Mouse (Mus musculus): ENCODE results near the gene Hpd. TPM values are rescaled to one million over a fixed set of nuclear protein-coding genes. Genes with fewer than 3 reads are reported as not detected.

Gene Hpd
- polyA plus RNA-seq, 1 experiment from 2014 or later = 0.35 TPM

GRCm38 (mm10) chr5:123142161-123143157 is 40.1 kb downstream of the Hpd start, which contains the start of gene Setd1b:
Gene Setd1b (plus strand): TSS chr5:123142193.
- under 1% methylated on average over 92 of the region's 103 CpGs for WGBS
- Histone ChIP-seq H3K27ac (peak within 1 kb of the TSS; percentile 100), H3K36me3 (peaks cover 22% of the 10 kb centered on the region), H3K27me3 (ENCODE audit: insufficient read depth, poor library complexity, severe bottlenecking) (no peaks in the 10 kb centered on the region), H3K4me1 (peaks cover 56% of the 10 kb centered on the region), H3K9me3 (no peaks in the 10 kb centered on the region), H3K4me3 (peak within 1 kb of the TSS; percentile 92)
- no peak for DNase-seq (ENCODE audit: low spot score)

DNA sequence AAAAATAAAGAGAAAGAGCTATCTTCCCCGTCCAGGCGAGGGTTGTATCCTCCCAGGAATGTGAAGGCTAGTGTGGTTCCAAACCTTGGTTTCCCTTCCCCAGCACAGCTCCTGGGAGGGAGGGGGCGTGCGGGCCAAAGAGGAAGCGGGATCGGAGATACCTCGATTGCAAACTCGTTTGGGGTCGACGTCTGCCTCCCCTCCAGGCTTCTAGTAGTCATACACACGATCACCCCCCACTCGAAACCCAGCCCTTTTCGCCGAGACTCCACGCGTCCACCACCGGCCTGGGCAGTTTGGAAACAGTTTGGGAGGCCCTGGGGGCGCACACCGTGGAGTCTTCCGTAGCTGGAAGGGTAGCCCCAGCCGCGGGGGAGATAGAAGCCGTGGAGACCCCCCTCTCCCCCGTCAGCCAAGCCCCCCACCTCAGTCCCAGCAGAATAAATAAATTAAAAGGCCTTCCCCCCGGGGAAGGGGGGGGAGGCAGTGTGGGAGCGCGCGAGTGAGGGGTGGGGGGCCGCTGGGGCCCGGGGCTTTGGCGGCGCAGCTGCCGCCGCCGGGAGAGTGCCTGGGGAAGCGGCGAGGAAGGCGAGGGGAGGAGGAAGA is 40.9 kb downstream of the Hpd start:
- peak overlapping the region; percentile 92 for H3K4me3 ChIP-seq
- peaks cover 16% of the 10 kb centered on the region for H3K36me3 ChIP-seq
- DNase-seq (ENCODE audit: low spot score) = peak; percentile 87
- peaks cover 62% of the 10 kb centered on the region for H3K4me1 ChIP-seq
- WGBS = under 1% methylated on average over 37 of the region's 38 CpGs
- H3K9me3 ChIP-seq = no peaks in the 10 kb centered on the region
- H3K27me3 ChIP-seq (ENCODE audit: insufficient read depth, poor library complexity, severe bottlenecking) = no peaks in the 10 kb centered on the region
- H3K27ac ChIP-seq = peak overlapping the region; percentile 100

DNA sequence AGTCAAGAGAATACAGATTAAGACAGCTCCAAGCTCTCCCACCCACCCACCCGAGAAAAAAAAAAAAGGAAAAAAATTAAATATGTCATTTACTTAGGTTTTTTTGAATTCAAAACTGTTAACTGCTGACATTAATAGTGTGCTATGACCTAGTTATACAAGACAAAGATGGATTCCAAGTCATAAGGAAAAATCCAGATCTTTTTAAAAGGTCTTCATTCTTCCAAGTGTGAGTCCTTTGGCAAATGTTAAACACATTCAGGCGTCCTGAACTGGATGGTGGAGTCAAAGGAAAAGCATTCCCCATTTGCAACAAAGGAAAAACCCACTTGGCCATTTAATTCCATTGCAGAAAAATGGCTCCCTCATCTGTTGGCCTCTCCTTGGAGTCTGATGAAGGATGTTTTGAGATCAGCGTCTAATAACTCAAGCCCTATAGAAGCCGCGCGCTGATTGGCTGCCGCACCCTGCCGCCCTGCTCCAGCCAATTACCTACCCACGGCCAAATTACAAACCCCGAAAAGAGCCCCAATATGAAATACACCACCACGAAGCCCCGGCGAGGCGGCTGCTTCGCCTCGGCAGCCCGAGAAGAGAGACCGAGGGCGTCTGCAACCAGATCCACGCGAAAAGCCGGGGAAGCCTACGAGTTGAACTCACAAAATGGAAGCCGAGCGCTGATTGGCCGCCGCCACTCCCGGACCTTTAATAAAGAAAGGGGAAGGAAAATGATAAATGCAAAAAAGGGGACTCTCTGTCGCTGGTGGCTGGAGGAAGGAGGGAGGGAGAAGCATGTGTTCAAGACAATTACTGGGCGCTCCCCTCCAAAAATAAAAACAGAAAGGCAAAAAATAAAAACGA is 41.6 kb downstream of the Hpd start:
- H3K4me3 ChIP-seq = peak overlapping the region; percentile 92
- under 1% methylated on average over 31 of the region's 31 CpGs for WGBS
- DNase-seq (ENCODE audit: low spot score) = peak; percentile 96
- H3K36me3 ChIP-seq = peaks cover 10% of the 10 kb centered on the region; the same call in 1 of the 2 replicates
- no peaks in the 10 kb centered on the region for H3K9me3 ChIP-seq
- no peaks in the 10 kb centered on the region for H3K27me3 ChIP-seq (ENCODE audit: insufficient read depth, poor library complexity, severe bottlenecking)
- peaks cover 64% of the 10 kb centered on the region for H3K4me1 ChIP-seq
- H3K27ac ChIP-seq = peak overlapping the region; percentile 100

GRCm38 (mm10) chr5:123139722-123140627 is 42.6 kb downstream of the Hpd start:
- whole genome bisulfite sequencing = 1% methylated on average over 28 of the region's 28 CpGs
- H3K36me3 ChIP-seq = peaks cover 3% of the 10 kb centered on the region; the same call in 1 of the 2 replicates
- DNase-seq (ENCODE audit: low spot score) = no peak
- peak overlapping the region; percentile 100 for H3K27ac ChIP-seq
- H3K4me3 ChIP-seq = peak overlapping the region; percentile 92
- H3K27me3 ChIP-seq (ENCODE audit: insufficient read depth, poor library complexity, severe bottlenecking) = no peaks in the 10 kb centered on the region
- peaks cover 64% of the 10 kb centered on the region for H3K4me1 ChIP-seq
- H3K9me3 ChIP-seq = no peaks in the 10 kb centered on the region

GRCm38 (mm10) chr5:123138953-123139721 is 43.4 kb downstream of the Hpd start:
- Histone ChIP-seq H3K4me3 (peak overlapping the region; percentile 92), H3K27me3 (ENCODE audit: insufficient read depth, poor library complexity, severe bottlenecking) (no peaks in the 10 kb centered on the region), H3K36me3 (peaks cover 6% of the 10 kb centered on the region; the same call in 1 of the 2 replicates), H3K9me3 (no peaks in the 10 kb centered on the region), H3K4me1 (peaks cover 64% of the 10 kb centered on the region), H3K27ac (peak overlapping the region; percentile 100)
- WGBS = under 1% methylated on average over 39 of the region's 39 CpGs
- peak; percentile 90 for DNase-seq (ENCODE audit: low spot score)

DNA sequence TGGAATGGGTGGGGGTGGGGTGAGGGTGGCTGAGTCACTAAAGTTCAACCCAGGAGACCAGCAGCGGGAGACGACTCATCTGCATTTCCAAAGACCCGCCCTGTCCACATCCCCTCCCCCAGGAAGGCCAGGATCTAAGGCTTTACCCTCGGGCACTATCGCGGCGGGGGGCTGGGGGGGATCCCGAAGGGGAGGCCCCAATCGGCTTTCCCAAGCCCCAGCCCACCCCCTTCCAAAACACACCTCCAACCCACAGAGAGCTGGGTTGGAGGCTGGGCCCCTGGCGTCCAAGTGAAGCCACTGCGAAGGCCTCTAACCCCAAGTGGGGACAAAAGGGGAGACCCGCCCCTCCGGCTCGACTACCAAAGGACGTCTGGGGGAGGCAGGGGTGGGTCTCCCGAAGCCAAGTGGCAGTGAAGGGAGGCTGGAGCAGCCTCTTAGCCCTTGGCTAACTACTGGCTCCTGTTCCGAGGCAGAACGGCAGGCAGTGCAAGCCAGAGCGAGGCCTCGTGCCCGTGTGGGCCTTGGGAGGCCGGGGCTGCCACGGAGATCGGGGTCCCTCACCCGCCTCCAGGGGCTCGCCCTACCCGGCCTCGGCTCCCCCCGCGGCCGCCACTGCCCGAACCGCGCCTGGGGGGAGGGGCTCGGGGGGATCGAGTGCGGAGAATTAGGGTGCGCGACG is 44.2 kb downstream of the Hpd start:
- H3K9me3 ChIP-seq = no peaks in the 10 kb centered on the region
- peaks cover 7% of the 10 kb centered on the region; the same call in 1 of the 2 replicates for H3K36me3 ChIP-seq
- WGBS = under 1% methylated on average over 40 of the region's 40 CpGs
- peak; percentile 96 for DNase-seq (ENCODE audit: low spot score)
- peak overlapping the region; percentile 100 for H3K27ac ChIP-seq
- peak overlapping the region; percentile 92 for H3K4me3 ChIP-seq
- H3K4me1 ChIP-seq = peaks cover 64% of the 10 kb centered on the region
- H3K27me3 ChIP-seq (ENCODE audit: insufficient read depth, poor library complexity, severe bottlenecking) = no peaks in the 10 kb centered on the region

GRCm38 (mm10) chr5:123137910-123138229 is 44.7 kb downstream of the Hpd start:
- Histone ChIP-seq H3K36me3 (peaks cover 7% of the 10 kb centered on the region; the same call in 1 of the 2 replicates), H3K4me1 (peaks cover 64% of the 10 kb centered on the region), H3K4me3 (peak overlapping the region; percentile 92), H3K9me3 (no peaks in the 10 kb centered on the region), H3K27ac (peak overlapping the region; percentile 100), H3K27me3 (ENCODE audit: insufficient read depth, poor library complexity, severe bottlenecking) (no peaks in the 10 kb centered on the region)
- no peak for DNase-seq (ENCODE audit: low spot score)
- WGBS = under 1% methylated on average over 6 of the region's 6 CpGs

GRCm38 (mm10) chr5:123137044-123137909 is 45.2 kb downstream of the Hpd start:
- H3K27me3 ChIP-seq (ENCODE audit: insufficient read depth, poor library complexity, severe bottlenecking) = no peaks in the 10 kb centered on the region
- H3K4me3 ChIP-seq = peak overlapping the region; percentile 92
- peak; percentile 93 for DNase-seq (ENCODE audit: low spot score)
- H3K9me3 ChIP-seq = no peaks in the 10 kb centered on the region
- H3K4me1 ChIP-seq = peaks cover 70% of the 10 kb centered on the region
- H3K36me3 ChIP-seq = peaks cover 7% of the 10 kb centered on the region; the same call in 1 of the 2 replicates
- 2% methylated on average over 20 of the region's 20 CpGs for WGBS
- peak overlapping the region; percentile 100 for H3K27ac ChIP-seq

DNA sequence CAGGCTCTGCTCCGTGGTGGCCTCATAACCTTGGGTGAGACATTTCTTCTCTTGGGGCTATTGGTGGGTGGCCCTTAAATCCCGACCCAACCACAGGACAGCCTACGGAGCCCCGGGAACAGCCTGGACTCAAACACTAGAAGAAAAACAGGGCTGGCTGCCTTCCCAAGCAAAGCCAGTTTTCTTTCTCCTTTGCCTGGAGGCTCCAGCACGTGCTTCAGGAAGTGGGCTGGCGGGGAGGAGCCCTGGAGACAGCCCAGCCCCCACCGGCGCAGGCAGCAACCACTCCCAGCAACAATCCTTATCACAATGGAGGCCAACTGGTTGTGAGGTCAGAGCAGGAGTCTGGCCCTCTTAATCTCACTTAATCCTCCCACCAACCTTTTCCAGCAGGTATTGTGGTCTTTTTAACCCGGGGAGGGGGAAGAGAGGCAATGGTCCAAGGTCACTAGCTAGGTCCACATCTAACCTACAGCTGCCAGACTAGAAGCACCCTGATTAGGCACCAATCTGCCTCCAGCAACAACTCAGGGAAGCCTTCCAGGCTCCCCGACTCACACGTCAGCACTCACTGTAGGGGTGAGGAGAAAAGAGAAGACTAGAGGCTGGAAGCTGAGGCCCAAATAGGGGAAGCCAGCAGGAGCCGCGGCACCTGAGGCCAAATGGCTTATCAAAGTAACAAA is 46.0 kb downstream of the Hpd start:
- peak overlapping the region; percentile 100 for H3K27ac ChIP-seq
- WGBS = 0% methylated on average over 13 of the region's 13 CpGs
- peak overlapping the region; percentile 92 for H3K4me3 ChIP-seq
- H3K27me3 ChIP-seq (ENCODE audit: insufficient read depth, poor library complexity, severe bottlenecking) = peaks cover 3% of the 10 kb centered on the region; the same call in 1 of the 2 replicates
- H3K36me3 ChIP-seq = peaks cover 7% of the 10 kb centered on the region; the same call in 1 of the 2 replicates
- H3K9me3 ChIP-seq = no peaks in the 10 kb centered on the region
- DNase-seq (ENCODE audit: low spot score) = peak; percentile 97
- peaks cover 78% of the 10 kb centered on the region for H3K4me1 ChIP-seq

Measured in heart, embryonic 10.5 days (tissue).